Mouse (Mus musculus): ENCODE data around the gene Ccdc27. TPM values are rescaled to one million over a fixed set of nuclear protein-coding genes. Genes with fewer than 3 reads are reported as not detected.

Gene Ccdc27
- polyA plus RNA-seq, 1 experiment from 2014 or later, result not detected

DNA sequence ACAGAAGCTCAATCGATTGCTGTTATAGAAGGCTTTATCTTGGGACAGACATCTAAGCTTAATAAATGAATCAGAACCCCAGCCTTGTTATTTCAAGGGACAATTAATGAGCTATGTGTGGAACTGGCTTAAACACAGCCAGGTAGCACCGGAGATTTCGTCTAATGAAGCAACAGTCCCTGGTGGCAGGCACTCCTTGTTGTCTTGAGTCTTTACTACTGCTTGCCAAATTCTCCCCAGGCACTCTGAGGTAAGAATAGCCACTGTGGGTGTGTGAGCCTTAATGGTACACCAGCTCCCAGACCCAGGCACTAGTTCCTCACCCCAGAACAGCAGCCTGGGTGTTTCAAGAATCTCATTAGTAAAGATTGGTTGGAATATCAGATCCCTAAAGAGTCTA lies 8.9 kb upstream of the Ccdc27 start:
- ATAC-seq (ENCODE audit: insufficient number of reproducible peaks, low FRiP score, low TSS enrichment, low read depth) (no peak), DNase-seq (ENCODE audit: low spot score) (no peak)
- Histone ChIP-seq H3K9ac (ENCODE audit: low read length) (no peak overlapping the region), H3K4me3 (ENCODE audit: low read depth, low read length) (no peak overlapping the region), H3K36me3 (ENCODE audit: control insufficient read depth, insufficient read depth, low read length) (no peaks in the 10 kb centered on the region), H3K4me1 (ENCODE audit: control insufficient read depth, insufficient read depth, low read length) (no peaks in the 10 kb centered on the region), H3K4me2 (ENCODE audit: low read depth, severe bottlenecking) (no peak overlapping the region), H3K27me3 (ENCODE audit: control insufficient read depth, insufficient read depth, low read length) (no peaks in the 10 kb centered on the region), H3K27ac (replicated peaks; ENCODE audit: low read depth, low read length) (no peak overlapping the region), H3K9me3 (ENCODE audit: control insufficient read depth, low read length) (no peaks in the 10 kb centered on the region)
- WGBS, result 83% methylated on average over 3 of the region's 3 CpGs

DNA sequence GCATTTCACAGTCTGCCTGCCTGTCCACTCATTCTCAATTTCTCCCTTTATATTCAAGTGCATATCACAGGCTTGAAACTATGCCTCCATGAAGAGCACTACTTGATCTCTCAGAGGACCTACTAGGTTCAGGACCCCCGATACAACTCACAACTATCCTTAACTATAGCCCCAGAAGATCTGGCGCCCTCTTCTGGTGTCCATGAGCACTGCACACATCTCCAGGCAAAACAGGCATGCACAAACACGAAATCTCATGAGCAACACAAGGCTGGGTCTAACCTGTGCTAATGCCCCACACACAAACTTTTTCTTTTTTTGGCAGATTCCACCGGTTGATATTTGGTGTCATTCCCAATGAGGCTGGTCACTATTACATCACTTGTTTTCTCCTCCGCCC lies 3.4 kb upstream of the Ccdc27 start:
- ATAC-seq (ENCODE audit: insufficient number of reproducible peaks, low FRiP score, low TSS enrichment, low read depth) (no peak), DNase-seq (ENCODE audit: low spot score) (no peak)
- Histone ChIP-seq H3K4me1 (ENCODE audit: control insufficient read depth, insufficient read depth, low read length) (no peaks in the 10 kb centered on the region), H3K27me3 (ENCODE audit: control insufficient read depth, insufficient read depth, low read length) (no peaks in the 10 kb centered on the region), H3K4me3 (ENCODE audit: low read depth, low read length) (no peak overlapping the region), H3K27ac (replicated peaks; ENCODE audit: low read depth, low read length) (no peak overlapping the region), H3K9ac (ENCODE audit: low read length) (no peak overlapping the region), H3K36me3 (ENCODE audit: control insufficient read depth, insufficient read depth, low read length) (no peaks in the 10 kb centered on the region), H3K4me2 (ENCODE audit: low read depth, severe bottlenecking) (no peak overlapping the region), H3K9me3 (ENCODE audit: control insufficient read depth, low read length) (no peaks in the 10 kb centered on the region)
- WGBS, result 73% methylated on average over 5 of the region's 5 CpGs

DNA sequence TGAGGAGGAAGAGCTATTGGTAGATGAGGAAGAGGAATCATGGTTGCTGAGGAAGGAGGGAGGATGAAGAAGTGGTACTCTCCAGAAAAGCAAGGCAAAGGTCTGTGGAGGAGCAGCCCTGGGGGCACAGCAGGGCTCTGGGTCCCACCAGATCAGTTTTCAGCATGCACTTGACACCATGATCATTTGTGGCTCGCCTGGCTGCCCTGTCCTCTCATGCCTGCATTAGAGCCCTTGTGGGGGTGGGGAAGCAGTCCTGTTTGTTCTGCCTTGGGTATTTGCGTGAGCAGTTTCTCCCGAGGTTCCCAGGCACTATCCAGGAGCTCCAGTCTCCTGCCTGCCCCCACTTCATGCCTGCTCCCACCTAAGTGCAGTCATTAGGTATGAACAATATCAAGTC lies 5.4 kb downstream of the Ccdc27 start:
- H3K27ac ChIP-seq (replicated peaks; ENCODE audit: low read depth, low read length), result no peak overlapping the region
- no peak for DNase-seq (ENCODE audit: low spot score)
- H3K27me3 ChIP-seq (ENCODE audit: control insufficient read depth, insufficient read depth, low read length), result no peaks in the 10 kb centered on the region
- no peaks in the 10 kb centered on the region for H3K9me3 ChIP-seq (ENCODE audit: control insufficient read depth, low read length)
- no peak for ATAC-seq (ENCODE audit: insufficient number of reproducible peaks, low FRiP score, low TSS enrichment, low read depth)
- WGBS, result 43% methylated on average over 3 of the region's 3 CpGs
- no peaks in the 10 kb centered on the region for H3K36me3 ChIP-seq (ENCODE audit: control insufficient read depth, insufficient read depth, low read length)
- H3K4me2 ChIP-seq (ENCODE audit: low read depth, severe bottlenecking), result no peak overlapping the region
- no peak overlapping the region for H3K9ac ChIP-seq (ENCODE audit: low read length)
- no peak overlapping the region for H3K4me3 ChIP-seq (ENCODE audit: low read depth, low read length)
- H3K4me1 ChIP-seq (ENCODE audit: control insufficient read depth, insufficient read depth, low read length), result no peaks in the 10 kb centered on the region

DNA sequence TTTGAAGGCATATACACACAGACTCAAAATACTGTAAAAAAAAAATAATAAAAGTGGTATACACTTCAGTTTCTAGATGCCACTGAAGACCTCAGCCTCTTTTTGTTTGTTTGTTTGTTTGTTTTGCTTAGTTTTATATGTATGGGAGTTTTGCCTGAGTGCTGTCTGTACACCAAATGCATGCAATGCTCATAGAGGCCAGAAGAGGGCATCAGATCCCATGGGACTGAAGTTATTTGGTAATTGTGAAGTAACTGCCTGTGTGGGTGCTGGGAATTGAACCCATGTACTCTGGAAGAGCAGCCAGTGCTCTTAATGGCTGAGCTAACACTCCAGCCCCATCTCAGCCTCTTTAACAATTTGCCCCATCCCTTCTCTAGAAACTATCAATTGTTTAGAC lies 13.8 kb downstream of the Ccdc27 start:
- no peak overlapping the region for H3K4me2 ChIP-seq (ENCODE audit: low read depth, severe bottlenecking)
- no peak overlapping the region for H3K9ac ChIP-seq (ENCODE audit: low read length)
- ATAC-seq (ENCODE audit: insufficient number of reproducible peaks, low FRiP score, low TSS enrichment, low read depth) (no peak), DNase-seq (ENCODE audit: low spot score) (peak; percentile 32)
- no peak overlapping the region for H3K4me3 ChIP-seq (ENCODE audit: low read depth, low read length)
- peaks cover 24% of the 10 kb centered on the region for H3K27me3 ChIP-seq (ENCODE audit: control insufficient read depth, insufficient read depth, low read length)
- H3K9me3 ChIP-seq (ENCODE audit: control insufficient read depth, low read length), result no peaks in the 10 kb centered on the region
- H3K36me3 ChIP-seq (ENCODE audit: control insufficient read depth, insufficient read depth, low read length), result no peaks in the 10 kb centered on the region
- no peak overlapping the region for H3K27ac ChIP-seq (replicated peaks; ENCODE audit: low read depth, low read length)
- H3K4me1 ChIP-seq (ENCODE audit: control insufficient read depth, insufficient read depth, low read length), result peaks cover 8% of the 10 kb centered on the region

DNA sequence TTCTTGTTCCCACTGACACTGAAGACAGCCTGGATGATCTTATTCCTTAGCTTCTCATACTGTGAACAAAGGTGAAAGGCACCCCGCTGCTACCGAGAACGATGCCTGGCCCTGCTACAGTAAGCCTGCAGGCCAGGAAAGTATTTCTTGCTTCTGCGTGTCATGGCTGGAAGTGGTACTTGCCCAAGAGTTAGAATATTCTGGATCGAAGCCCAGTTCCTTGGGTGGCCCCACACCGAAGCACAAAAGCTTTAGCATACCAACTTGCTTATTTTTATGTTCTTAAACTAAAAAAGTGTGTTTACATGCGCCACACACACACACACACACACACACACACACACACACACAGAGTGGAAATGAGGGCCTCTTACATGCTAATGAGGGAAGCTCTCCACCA lies 14.4 kb downstream of the Ccdc27 start:
- ATAC-seq (ENCODE audit: insufficient number of reproducible peaks, low FRiP score, low TSS enrichment, low read depth), result no peak
- DNase-seq (ENCODE audit: low spot score), result no peak
- Histone ChIP-seq H3K4me1 (ENCODE audit: control insufficient read depth, insufficient read depth, low read length) (peaks cover 8% of the 10 kb centered on the region), H3K9ac (ENCODE audit: low read length) (no peak overlapping the region), H3K27ac (replicated peaks; ENCODE audit: low read depth, low read length) (no peak overlapping the region), H3K4me3 (ENCODE audit: low read depth, low read length) (no peak overlapping the region), H3K4me2 (ENCODE audit: low read depth, severe bottlenecking) (no peak overlapping the region), H3K36me3 (ENCODE audit: control insufficient read depth, insufficient read depth, low read length) (no peaks in the 10 kb centered on the region), H3K27me3 (ENCODE audit: control insufficient read depth, insufficient read depth, low read length) (peaks cover 26% of the 10 kb centered on the region), H3K9me3 (ENCODE audit: control insufficient read depth, low read length) (no peaks in the 10 kb centered on the region)
- WGBS, result 80% methylated on average over 7 of the region's 7 CpGs

DNA sequence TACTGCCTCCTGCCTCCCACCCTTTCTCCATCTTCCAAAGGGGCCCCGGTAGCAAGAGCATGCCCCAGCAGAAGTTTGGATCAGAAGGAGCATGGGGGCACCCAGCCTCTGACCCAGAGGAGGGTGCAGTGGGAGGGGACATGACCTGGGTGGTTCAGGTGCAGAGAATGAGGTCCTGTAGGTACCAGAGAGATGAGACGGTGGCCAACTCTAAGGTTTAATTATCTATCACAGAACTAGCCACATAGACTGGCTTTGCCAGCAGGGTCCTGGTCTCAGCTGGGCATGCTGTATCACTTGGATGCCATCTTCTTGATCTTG lies 16.1 kb downstream of the Ccdc27 start:
- WGBS, result 28% methylated on average over 2 of the region's 2 CpGs
- H3K36me3 ChIP-seq (ENCODE audit: control insufficient read depth, insufficient read depth, low read length), result peaks cover 9% of the 10 kb centered on the region
- peaks cover 26% of the 10 kb centered on the region for H3K27me3 ChIP-seq (ENCODE audit: control insufficient read depth, insufficient read depth, low read length)
- H3K9me3 ChIP-seq (ENCODE audit: control insufficient read depth, low read length), result no peaks in the 10 kb centered on the region
- H3K4me1 ChIP-seq (ENCODE audit: control insufficient read depth, insufficient read depth, low read length), result peaks cover 8% of the 10 kb centered on the region
- DNase-seq (ENCODE audit: low spot score), result no peak
- no peak overlapping the region for H3K27ac ChIP-seq (replicated peaks; ENCODE audit: low read depth, low read length)
- H3K9ac ChIP-seq (ENCODE audit: low read length), result no peak overlapping the region
- no peak for ATAC-seq (ENCODE audit: insufficient number of reproducible peaks, low FRiP score, low TSS enrichment, low read depth)
- peak overlapping the region; percentile 20; the same call in 1 of the 2 replicates for H3K4me3 ChIP-seq (ENCODE audit: low read depth, low read length)
- H3K4me2 ChIP-seq (ENCODE audit: low read depth, severe bottlenecking), result peak overlapping the region; percentile 45

DNA sequence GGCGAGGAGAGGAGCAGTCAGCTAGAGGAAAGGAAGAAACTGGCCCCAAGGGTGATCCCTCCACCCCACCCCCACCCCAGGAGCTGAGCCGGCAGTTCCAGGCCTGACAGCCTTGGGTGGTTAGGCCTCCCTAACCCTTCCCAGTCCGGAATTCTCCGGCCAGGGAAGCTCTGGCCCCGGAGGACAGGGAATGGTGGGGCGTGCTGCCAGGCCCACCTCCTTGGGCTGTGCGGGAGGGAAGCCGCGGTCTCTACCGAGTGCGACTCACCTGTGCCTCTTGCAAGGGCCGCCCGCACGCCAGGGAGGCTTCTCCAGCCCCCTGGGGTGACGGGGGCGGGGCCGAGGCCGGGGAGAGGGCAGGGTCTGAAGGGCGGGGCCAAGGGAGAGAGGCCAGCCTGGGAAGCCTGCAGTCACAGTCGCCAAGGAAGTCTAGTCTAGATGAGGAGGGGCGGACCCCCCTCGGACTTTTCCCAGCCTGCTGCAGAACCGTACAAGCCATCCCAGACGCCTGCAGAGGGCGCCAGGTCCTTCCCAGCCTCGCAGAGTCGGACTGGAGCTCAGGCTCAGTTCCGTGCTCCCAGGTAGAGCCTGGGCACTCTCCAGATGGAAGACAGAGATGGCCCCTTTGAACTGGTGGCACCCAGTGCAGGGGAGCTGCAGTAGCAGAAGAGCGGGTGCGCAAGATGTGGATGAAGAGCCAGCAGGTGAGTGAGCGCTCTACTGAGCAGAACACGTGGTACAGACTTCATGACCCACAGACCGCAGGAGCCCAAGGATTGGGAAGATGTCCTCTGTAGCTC lies 16.6 kb downstream of the Ccdc27 start, which contains the start of gene Smim1:
Smim1 (minus strand) TSS at position 590 of the 800 bp plus-strand sequence.
- peak; percentile 68 for DNase-seq (ENCODE audit: low spot score)
- Histone ChIP-seq H3K36me3 (ENCODE audit: control insufficient read depth, insufficient read depth, low read length) (peaks cover 14% of the 10 kb centered on the region), H3K27ac (replicated peaks; ENCODE audit: low read depth, low read length) (no peak within 1 kb of the TSS), H3K4me1 (ENCODE audit: control insufficient read depth, insufficient read depth, low read length) (peaks cover 8% of the 10 kb centered on the region), H3K4me2 (ENCODE audit: low read depth, severe bottlenecking) (peak within 1 kb of the TSS; percentile 45), H3K27me3 (ENCODE audit: control insufficient read depth, insufficient read depth, low read length) (peaks cover 26% of the 10 kb centered on the region), H3K4me3 (ENCODE audit: low read depth, low read length) (peak within 1 kb of the TSS; percentile 20), H3K9ac (ENCODE audit: low read length) (peak within 1 kb of the TSS; percentile 40; the same call in 1 of the 2 replicates), H3K9me3 (ENCODE audit: control insufficient read depth, low read length) (no peaks in the 10 kb centered on the region)
- 2% methylated on average over 33 of the region's 33 CpGs for WGBS
- ATAC-seq (ENCODE audit: insufficient number of reproducible peaks, low FRiP score, low TSS enrichment, low read depth), result peak; percentile 25; the same call in 1 of the 2 replicates

DNA sequence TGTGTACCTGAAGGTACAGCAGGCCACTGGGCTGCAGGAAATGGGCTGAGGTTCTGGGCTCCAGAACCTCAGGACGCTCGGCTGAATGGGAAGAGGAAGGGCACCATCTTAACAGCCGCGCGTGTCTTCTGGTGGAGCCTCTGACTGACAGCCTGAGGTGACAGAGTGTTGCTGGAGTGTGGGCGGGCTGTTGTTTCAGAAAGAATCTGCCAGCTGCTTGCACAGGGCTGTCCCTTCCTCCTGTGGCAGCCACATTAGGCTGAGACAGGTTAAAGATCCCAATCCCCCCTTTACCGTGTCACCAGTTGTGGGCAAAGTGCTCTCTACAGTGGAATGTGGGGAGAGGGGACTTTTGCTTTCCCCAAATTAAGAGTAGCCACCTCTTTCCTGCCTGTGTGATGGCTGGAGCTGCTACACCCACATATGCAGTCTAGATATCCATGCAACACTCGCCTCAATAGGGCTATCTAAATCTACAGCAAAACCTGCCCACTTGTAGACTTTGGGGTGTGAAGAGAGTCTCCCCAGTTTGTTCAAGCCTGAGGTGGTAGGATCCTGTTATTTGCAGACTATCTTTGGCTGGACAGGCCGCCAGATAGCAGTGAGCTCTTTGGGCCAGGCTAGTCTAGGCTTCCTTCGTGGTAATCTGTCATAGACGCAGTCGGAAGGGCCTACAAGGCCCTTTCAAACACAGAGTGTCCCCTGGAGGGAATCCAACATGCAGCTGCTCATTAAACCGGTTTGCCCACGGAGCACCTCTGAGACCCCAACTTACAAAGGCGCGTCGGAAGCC lies 17.6 kb downstream of the Ccdc27 start:
- no peak overlapping the region for H3K27ac ChIP-seq (replicated peaks; ENCODE audit: low read depth, low read length)
- 39% methylated on average over 17 of the region's 17 CpGs for WGBS
- no peak overlapping the region for H3K9ac ChIP-seq (ENCODE audit: low read length)

More for the DNA sequence above, 17.6 kb downstream of the Ccdc27 start:
- Histone ChIP-seq H3K4me2 (ENCODE audit: low read depth, severe bottlenecking) (peak overlapping the region; percentile 45; the same call in 1 of the 2 replicates), H3K4me1 (ENCODE audit: control insufficient read depth, insufficient read depth, low read length) (peaks cover 8% of the 10 kb centered on the region), H3K36me3 (ENCODE audit: control insufficient read depth, insufficient read depth, low read length) (peaks cover 21% of the 10 kb centered on the region), H3K4me3 (ENCODE audit: low read depth, low read length) (no peak overlapping the region), H3K27me3 (ENCODE audit: control insufficient read depth, insufficient read depth, low read length) (peaks cover 26% of the 10 kb centered on the region), H3K9me3 (ENCODE audit: control insufficient read depth, low read length) (no peaks in the 10 kb centered on the region)
- no peak for ATAC-seq (ENCODE audit: insufficient number of reproducible peaks, low FRiP score, low TSS enrichment, low read depth)
- DNase-seq (ENCODE audit: low spot score), result no peak

Data from limb, embryonic 11.5 days (tissue).